Mouse (Mus musculus) gastrocnemius, postnatal 4 days (tissue): ENCODE data around the gene Ahcyl2. TPM values are rescaled to one million over a fixed set of nuclear protein-coding genes. Genes with fewer than 3 reads are reported as not detected.
"Not testable (repeated sequence)": the region's sequence is repeated elsewhere in the genome, so short reads cannot be mapped to it uniquely, and the experiment has no call there.

Source experiments
- DNase-seq, 2 experiments: peaks; one replicate each; pipeline ENCODE4 v3.0.0; 2021 to 2022; ENCODE audit warnings: low spot score in 2 of 2, mixed read lengths in 2 of 2
- long read RNA-seq, 2 experiments: library from polyadenylated mRNA; stranded (forward); transcript quantifications; one replicate each; pipeline ENCODE4 v2.0.0; 2021
- total RNA-seq, 2 experiments: library from RNA; stranded (reverse); gene quantifications; 2 replicates each; pipeline ENCODE4 v1.2.3; 2021

Gene Ahcyl2
- total RNA-seq = 10 to 100 TPM; 15.2 to 18.4 TPM
- long read RNA-seq, experiment 1, full-length matches to known transcripts = 1 of 4 reads
- long read RNA-seq, experiment 1, partial matches to known transcripts = 1 of 4 reads
- long read RNA-seq, experiment 1, other reads (novel, unspliced or antisense) = 2 of 4 reads
- long read RNA-seq, experiment 2, full-length matches to known transcripts = 3 of 4 reads
- long read RNA-seq, experiment 2, partial matches to known transcripts = 0 of 4 reads
- long read RNA-seq, experiment 2, other reads (novel, unspliced or antisense) = 1 of 4 reads

DNA sequence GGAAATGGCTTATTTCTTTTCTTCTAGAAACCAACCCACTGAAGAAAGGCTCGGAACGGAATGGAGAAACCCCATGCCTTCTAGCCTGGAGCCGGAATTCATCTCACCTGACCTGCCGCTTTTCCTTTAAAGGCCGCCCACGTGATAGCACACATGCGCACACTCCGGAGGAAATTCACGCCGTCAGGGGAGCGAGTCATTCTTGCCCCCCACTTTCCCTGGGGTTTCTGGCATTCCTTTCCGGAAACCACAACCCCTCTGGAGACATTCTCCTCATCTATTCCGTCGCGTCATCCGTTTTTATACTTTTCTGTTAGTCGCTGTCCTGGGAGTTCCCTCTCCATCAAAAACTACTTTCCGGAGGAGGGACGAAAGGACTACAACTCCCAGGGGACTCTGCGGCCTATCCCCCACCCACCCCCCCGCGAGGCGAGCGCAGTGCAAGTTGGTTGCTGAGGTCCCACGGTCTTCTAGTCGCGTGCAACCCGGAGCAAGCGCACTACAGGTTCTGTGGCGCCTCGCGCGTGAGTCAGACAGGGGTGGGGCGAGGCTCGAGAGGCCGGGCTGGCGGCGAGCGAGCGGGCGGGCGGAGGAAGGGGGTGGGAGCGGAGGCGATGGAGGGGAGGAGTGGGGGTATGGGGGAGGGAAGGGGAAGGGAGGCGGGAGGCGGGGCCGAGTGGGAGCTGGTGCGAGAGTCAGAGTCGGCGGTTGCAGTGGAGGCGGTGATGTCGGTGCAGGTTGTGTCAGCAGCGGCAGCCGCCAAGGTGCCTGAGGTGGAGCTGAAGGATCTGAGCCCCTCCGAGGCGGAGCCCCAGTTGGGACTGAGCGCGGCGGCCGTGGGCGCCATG, at the start of gene Ahcyl2:
Gene Ahcyl2, plus strand, starts transcription at position 199 of the 848 bp plus-strand sequence.
- DNase-seq = peak; percentile 88 to 95

DNA sequence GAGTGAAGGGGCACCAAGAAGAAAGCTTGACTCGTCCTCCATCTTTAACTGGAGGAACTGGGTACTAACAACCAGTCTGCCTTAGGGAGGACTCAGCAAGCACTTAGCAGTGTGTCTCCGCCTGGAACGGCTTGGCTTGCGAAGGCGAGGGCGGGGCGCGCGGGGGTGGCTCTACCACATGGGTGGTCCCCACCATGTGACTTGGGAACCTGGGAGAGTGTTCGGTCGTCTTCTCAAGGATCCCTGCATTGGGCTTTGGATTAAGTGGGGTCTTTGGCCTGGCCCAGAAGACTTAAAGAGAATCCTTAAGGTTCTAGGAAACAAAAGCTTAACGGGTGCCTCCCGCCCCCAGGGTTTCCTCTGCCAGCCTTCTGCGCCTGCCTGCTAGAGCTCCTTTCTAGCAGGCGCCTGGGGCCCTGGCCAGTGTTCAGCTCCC, 48.9 kb upstream of the Ahcyl2 start:
- peak; percentile 49 to 72 for DNase-seq

DNA sequence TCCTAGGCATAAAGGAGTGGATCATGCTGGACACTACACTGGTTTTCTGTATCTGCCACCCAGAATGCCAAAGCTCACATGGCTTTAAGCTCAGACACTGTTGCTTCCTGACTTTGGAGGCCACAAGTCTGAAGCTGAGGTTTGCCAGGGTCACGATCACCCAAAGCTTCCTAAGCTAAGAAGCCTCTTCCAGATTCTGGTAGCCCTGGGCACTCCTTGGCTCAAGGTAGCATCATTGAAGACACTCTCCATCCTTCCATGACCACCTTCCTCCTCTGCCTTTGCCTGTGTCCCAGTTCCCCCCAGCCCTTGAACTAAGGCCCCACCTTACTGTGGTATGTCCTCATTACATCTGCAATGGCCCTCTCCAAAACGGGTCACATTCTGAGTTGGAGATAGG, 45.9 kb upstream of the Ahcyl2 start:
- no peak for DNase-seq

DNA sequence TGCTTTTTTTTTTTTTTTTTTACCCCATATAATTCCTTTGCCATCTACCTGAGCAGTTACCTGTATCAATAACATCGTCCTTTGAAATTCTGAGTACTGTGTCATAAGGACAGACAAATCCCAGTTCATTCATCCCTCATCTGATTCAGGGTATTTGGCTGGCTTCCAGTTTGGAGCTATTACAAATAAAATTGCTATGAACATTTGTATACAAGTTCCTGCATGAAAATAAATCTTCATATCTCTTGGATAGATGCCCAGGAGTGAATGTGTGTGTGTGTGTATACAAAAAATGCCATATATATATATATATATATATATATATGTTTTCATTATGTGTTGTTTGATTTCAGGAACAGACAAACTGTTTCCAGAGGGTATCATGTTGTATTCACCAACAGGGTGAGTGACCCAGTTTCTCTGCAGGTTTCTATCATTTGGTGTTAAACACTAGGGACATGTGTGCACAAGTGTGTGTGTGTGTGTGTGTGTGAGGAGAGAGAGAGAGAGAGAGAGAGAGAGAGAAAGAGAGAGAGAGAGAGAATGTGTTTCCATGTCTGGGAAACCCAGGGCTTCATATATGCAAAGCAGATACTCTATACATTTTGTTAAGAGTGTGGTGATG, 41.1 kb upstream of the Ahcyl2 start:
- DNase-seq = no peak

DNA sequence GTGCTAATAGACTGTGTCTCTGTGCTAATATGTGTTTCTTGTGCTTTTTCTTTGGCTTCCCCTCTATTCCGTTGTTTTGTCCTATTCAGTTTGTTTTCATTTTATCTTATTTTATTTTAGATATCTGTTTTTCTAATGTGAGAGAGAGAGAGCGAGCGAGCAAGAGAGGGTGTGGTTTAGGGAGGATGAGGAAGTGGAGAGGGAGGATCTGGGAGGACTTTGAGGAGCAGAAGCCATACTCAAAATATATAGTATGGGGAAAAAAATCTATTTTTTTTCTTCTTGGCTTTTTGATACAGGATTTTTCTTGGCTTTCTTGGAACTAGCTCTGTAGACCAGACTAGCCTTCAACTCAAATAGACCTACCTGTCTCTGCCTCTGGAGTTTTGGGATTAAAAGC, 39.8 kb upstream of the Ahcyl2 start:
- no peak for DNase-seq

DNA sequence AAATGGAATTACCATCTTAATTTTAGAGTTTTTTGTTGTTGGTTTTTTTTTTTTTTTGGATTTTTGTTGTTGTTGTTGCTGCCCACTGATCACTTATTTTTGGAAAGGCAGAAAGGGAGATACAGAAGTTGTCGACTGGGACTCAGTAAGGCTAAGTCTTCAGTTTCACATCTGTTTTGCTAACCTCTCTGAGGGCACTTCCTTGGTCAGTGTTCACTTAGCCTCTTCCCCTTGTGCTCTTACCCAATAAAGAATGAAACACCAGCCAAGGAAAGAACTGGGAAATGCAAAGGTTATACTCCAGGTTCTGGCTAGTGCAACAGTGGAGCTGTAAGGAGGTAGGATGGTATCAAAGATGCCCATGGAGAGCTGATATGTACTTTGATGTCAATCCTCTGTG, 38.3 kb upstream of the Ahcyl2 start:
- no peak for DNase-seq

DNA sequence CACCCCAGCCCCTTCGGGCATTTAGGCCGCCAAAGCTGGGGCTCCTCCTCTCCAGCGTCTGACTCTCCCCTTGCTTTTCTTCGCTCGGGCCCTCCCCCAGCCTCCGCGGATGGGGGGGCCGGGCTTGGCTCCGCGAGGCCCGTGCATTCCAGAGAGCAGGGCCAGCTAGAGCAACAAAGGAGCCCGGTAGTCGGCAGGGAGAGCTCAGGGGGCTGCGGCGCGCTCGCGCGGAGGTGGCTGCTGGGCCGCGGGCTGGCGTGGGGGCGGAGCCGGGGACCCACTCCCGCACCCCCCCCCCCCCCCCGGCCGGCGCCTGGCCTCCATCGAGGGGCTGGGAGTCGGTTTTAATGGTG, 32.5 kb upstream of the Ahcyl2 start, which contains the start of gene Smo:
Gene Smo, plus strand, starts transcription at position 168 of the 353 bp plus-strand sequence.
- DNase-seq = peak; percentile 70 to 83

DNA sequence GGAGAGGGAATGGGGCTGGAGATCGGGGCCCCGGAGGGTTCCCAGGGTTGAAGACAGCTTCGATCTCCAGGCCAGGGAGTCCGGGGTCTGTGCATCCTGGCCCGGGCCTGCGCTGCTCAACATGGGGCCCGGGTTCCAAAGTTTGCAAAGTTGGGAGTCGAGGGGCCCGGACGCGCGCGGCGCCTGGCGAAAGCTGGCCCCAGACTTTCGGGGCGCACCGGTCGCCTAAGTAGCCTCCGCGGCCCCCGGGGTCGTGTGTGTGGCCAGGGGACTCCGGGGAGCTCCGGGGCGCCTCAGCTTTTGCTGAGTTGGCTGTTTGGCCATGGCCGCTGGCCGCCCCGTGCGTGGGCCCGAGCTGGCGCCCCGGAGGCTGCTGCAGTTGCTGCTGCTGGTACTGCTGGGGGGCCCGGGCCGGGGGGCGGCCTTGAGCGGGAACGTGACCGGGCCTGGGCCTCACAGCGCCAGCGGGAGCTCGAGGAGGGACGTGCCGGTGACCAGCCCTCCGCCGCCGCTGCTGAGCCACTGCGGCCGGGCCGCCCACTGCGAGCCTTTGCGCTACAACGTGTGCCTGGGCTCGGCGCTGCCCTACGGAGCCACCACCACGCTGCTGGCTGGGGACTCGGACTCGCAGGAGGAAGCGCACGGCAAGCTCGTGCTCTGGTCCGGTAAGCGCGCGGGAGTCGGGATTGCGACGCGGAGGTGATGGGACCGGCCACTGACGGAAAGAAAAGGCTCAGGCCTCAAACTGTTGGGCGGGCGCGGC, 31.9 kb upstream of the Ahcyl2 start:
- DNase-seq = peak; percentile 62 to 74

DNA sequence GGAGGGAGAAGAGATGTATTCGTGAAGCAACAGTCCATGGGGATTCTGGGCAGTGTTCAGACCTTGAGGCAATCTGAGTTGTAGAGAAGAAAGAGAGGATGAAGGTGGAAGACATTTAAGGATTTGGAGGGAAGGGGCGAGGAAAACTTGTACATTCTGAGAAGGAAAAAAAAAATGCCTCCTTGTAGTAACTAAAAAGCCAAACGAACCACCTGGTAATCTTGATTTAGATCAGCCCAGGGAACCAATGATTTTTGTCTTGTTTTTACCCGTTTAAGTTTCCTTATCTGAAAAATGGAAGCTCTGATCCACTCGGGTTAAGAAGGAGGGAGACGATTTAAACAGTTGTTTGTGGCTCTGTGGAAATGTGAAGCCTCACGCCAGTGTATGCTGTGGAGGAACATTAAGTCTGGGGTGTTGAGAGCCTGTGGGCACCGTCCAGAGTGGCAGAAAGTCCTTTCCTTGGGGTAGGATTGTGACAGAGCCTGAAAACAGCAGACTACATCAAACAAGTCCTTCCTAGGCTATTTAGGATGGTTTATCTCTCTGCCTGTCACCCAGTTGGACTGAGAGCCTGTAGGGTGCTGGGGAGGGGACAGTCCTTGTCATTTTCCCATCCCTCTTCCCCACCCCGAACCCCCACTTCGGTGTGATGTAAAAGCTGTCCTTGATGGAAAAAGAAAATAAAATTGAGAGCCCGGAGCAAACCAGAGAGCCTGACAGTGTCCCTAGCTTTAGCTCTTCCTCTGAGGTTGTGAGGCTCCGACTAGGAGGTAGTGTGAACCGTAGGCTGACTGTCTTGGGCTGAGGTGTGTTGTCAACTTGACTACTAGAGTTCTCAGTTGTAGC, 31.0 kb upstream of the Ahcyl2 start:
- DNase-seq = no peak

DNA sequence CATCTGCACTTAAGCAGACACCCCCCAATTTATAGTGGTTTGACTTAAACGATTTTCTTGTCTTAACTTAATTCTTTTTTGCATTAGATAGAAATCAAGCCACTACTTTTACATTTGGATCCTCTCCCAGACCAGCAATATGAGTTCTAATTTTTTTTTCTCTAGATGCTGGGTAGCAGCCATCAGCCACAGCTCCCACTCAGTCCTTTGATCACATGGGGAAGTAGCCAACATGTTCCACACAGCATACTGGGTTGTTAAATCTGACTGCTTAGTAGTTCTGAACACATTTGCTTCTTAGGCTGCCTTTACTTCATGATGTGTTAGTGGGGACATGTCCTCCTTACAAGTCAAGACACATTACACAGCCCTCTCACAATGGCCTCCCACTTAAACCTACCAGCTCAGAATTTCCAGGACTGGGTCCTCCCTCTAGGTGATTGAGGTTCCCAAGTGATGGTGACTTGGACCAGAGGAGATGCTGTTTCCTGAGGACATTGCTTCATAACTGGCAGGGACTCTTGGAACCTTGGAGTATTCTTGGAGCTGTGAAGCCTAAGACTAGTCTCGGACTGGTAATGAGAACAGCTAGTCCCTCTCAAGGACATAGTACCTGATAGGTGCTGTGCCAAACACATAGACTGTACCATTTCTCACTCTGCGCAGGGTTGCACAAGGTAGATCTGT, 16.2 kb upstream of the Ahcyl2 start:
- no peak for DNase-seq

DNA sequence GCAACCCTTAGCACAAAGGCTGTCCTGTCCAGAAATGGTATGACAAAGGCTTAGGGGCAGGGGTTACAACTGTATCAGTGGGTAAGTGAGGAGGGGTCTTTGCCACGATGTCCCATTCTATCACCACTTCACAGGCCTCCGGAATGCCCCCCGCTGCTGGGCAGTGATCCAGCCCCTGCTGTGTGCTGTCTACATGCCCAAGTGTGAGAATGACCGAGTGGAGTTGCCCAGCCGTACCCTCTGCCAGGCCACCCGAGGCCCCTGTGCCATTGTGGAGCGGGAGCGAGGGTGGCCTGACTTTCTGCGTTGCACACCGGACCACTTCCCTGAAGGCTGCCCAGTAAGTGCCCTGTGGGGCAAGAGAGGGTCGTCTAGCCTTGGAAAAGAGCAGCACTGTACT, 14.5 kb upstream of the Ahcyl2 start:
- DNase-seq = no peak

DNA sequence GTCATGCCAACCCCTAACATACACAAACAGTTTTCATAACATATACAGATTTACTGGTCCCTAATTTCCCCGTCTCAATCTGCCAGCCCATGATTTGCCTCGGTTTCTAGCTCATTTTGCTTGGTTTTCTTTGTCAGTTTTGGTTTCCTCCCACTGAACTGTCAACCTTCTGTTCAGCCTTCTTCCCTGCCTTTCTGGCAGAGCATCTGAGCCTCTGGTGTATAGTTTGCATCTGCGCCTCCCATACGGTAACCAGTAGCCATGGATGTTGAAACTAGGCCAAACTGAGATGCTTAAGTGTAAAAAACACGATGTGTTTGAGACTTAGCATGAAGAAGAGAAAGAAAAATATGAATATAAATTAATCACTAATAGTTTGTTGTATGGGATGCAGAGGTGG, 11.8 kb upstream of the Ahcyl2 start:
- DNase-seq = no peak

DNA sequence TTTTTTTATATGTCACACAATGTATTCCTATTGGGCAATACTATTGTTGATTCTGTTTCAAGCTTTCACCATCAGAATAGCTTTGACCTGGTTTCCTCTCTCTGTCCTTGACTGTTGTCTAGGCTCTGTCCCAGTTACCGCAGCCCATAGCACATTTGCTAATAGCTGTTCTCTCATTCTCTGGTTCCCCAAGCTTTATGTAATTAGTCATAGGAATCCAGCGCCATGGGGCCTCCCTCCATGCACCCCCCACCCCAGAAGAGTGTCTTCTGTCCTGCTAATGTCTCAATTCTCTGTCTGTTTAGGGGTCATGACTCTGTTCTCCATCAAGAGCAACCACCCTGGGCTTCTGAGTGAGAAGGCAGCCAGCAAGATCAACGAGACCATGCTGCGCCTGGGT, 11.3 kb upstream of the Ahcyl2 start:
- no peak for DNase-seq

DNA sequence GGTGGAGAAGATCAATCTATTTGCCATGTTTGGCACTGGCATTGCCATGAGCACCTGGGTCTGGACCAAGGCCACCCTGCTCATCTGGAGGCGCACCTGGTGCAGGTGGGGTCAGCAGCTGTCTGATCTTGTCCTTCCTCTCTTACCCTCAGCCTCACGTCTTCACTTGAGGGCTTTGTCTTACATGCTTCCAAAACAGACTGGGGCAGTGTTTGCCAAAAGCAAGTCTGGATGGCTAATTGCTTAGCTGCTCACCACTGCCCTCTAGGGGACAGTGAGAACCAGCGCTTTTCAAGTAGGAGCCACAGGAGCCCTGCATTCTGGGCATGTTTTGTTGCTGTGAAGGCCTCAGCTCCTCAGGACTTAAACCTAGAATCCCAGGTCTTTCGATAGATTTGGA, 9.4 kb upstream of the Ahcyl2 start:
- peak; percentile 38 to 68 for DNase-seq

DNA sequence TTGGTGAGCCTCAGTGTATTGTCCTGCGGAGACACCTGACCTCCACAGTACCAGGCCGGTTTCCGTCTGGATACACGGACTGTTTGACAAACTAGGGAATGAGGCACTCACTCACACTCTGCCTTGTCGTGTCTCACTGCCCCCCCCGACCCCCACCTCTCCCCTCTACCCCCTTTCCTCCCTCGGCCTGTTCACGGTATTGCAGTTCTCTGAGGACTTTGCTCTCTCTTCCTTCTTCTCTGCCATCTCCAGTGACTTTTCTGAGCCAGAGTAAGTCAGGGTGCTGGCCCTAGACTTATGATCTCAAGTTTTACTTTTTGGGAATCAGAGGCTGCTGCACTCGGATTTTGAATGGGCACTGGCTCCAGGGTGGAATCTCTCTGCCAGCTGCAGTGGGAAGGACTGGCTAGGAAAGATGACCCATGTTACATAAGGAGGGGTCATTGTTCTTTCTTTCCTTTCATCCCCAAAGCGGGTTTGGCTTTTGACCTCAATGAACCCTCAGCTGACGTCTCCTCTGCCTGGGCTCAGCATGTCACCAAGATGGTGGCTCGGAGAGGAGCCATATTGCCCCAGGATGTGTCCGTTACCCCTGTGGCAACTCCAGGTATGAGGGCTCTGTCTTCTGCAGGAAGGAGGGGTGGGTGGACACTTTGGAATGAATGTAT, 8.7 kb upstream of the Ahcyl2 start:
- no peak for DNase-seq

DNA sequence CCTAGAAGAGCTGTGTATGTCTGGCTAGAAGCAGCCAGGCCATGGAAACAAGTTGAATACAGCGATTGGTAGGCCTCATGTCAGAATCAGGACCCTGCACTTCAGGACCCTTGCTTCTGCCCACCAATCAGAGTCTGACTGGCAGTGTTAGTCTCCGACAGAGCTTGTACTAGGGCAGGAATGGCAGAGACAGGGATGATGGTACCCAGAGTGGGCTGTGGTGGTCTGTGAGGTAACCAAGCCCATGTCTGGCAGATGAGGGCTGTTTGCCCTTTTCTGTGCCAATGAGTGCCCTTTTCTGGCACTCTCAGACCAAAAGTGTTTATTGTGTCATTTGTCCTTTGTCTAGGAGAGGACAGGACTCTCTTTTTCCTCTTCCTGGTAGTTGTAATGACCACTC, 7.4 kb upstream of the Ahcyl2 start:
- DNase-seq = not testable (repeated sequence)

DNA sequence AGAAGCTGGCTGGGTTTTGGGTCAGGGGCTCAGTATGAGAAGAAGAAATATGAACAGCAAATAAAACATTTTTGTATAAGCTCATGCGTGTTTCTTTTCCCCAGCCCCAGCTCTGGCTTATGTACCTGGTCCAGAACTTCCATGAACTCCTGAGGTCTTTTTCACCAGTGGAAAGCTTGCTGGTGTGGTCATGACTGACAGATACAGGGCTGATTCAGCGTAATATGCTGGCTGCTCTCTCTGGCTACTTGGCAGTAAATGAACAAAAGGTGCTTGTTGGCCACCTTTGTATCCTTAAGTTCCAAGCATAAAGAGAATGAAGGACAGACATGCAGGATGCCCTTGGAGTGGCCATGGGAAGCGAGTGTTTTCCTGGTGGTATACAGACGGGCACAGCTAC, 6.5 kb upstream of the Ahcyl2 start:
- no peak for DNase-seq

DNA sequence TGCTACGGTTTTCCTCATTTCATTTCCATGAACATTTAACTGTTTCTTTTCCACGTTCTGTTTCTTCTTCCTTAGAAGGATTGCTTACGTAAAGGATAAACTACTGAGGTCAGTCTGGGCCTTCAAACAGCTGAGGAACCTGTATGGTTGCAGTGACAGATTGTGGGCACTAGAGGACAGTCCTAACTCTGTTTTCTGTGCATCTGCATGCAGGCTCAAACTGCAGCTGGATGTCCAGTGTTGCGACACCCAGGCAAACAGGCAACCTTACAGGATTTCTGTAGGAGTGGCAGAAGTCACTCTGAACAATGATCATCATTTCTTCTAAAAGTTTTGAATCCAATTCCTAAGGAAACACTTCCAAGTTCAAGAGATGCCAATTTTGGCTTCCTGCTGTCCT, 5.3 kb upstream of the Ahcyl2 start:
- no peak for DNase-seq

DNA sequence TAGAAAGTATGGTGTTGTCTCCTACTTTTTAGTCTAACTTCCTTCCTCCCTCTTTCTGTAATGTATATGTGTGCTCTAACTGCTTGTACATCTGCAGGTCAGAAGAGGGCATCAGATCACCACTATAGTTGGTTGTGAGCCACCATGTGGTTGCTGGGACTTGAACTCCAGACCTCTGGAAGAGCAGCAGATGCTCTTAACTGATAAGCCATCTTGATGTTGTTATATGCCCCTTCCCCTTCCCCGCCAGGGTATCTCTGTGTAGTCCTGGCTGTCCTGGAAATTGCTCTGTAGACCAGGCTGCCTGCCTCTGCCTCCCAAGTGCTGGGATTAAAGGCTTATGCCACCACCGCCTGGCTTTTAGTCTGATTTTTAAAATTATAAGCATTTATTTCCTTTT, 937 bp upstream of the Ahcyl2 start:
- DNase-seq = no peak
